Mouse (Mus musculus) ES-E14 (cell line): ENCODE results near the gene C1qtnf7.

Experiments
- ZC3H11A ChIP-seq: IDR thresholded peaks from 2 replicates; pipeline ENCODE4 v1.6.1; 2012; ENCODE audit warnings: low read depth, mild to moderate bottlenecking, inconsistent platforms, low read length, borderline replicate concordance
- ZNF384 ChIP-seq: IDR thresholded peaks from 2 replicates; pipeline ENCODE4 v1.6.1; 2012; ENCODE audit warnings: low read depth, low read length, inconsistent platforms

DNA sequence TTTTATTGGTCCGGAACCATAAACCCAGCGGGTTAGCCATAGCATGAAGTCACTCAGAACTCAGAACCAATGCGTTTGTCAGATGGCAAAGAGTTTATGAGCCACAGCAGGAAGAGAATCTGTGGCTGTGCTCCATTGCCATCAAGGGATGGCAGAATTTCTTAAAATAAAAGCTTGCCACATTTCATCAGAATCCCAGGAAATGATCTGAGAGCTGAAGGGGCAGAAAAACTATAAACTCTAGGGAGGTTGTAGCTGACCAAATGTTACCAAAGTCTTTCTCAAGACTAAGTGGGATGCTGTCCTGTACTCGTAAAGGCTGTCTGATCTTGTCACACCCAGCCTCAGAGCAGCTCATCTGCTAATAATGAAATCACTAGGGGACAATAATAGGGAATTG is 110.1 kb downstream of the C1qtnf7 start:
- no peak for TF ChIP-seq ZC3H11A
- TF ChIP-seq ZNF384: no peak
